Mouse (Mus musculus) CH12.LX (cell line): ENCODE results near the gene Prss32.

ENCODE experiments used
- BHLHE40 ChIP-seq: IDR thresholded peaks from 2 replicates; pipeline ENCODE4 v1.6.1; 2011; ENCODE audit warnings: mild to moderate bottlenecking, low read depth, low read length, improper control_type of control experiment
- CTCF ChIP-seq, 2 experiments: IDR thresholded peaks in 1 of 2; conservative IDR thresholded peaks in 1 of 2; 2 replicates each; pipeline ENCODE4 v1.5.1; 2011 to 2012; ENCODE audit warnings: low read depth in 2 of 2, low read length in 2 of 2, improper control_type of control experiment in 1 of 2, inconsistent platforms in 1 of 2, mild to moderate bottlenecking in 1 of 2, moderate library complexity in 1 of 2
- ZNF384 ChIP-seq: IDR thresholded peaks from 2 replicates; pipeline ENCODE4 v1.6.1; 2012; ENCODE audit warnings: low read depth, low read length, improper control_type of control experiment, inconsistent platforms

DNA sequence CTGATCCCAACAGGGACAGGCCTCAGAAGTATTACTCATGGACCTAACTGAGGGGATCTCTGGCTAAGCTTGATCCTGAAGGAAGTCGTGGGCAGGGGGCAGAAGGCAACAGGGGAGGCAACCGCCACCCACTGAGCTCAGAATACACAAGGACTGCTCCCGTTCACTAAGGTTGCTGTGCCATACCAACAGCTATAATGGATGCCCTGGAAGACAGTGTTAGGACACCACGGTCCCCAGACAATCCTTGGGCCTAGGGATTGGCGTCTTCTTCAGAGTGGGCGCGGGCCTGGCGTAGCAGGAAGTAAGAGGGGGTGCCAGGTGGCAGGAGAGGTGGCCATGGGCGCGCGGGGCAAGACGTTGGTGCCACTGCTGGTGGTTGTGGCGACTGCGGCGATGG lies 24.1 kb downstream of the Prss32 start, which contains the start of gene Prss21:
- TF ChIP-seq ZNF384 (no peak), CTCF (conservative IDR thresholded peaks at IDR 0.05 in 1 of 2, IDR thresholded peaks at IDR 0.05 in 1 of 2; ENCODE audit: low read depth in 2 of 2, low read length in 2 of 2) (no peak), BHLHE40 (no peak)
